Mouse (Mus musculus): Measurements from ENCODE around the gene 2210011C24Rik. TPM values are rescaled to one million over a fixed set of nuclear protein-coding genes. Genes with fewer than 3 reads are reported as not detected.

Gene 2210011C24Rik
- 0.30 TPM in 1 of 2 replicates, not detected in the other for polyA plus RNA-seq (2016; fragmentation: Nextera tagmentation; extraction: Ambion mirVana)

- no peak for ATAC-seq (ENCODE audit: insufficient number of reproducible peaks, low FRiP score)
- peak within 1 kb of the TSS; percentile 64 for H3K9ac ChIP-seq
- peaks cover 34% of the 10 kb centered on the region for H3K27me3 ChIP-seq (replicated peaks)
- H3K4me2 ChIP-seq, result peak within 1 kb of the TSS; percentile 95
- H3K36me3 ChIP-seq, result no peaks in the 10 kb centered on the region
- H3K4me1 ChIP-seq (replicated peaks), result peaks cover 22% of the 10 kb centered on the region
- H3K4me3 ChIP-seq, result peak within 1 kb of the TSS; percentile 54
- no peak within 1 kb of the TSS for H3K27ac ChIP-seq (ENCODE audit: poor library complexity, severe bottlenecking)
- 1% methylated on average over 45 of the region's 45 CpGs for WGBS
- H3K9me3 ChIP-seq (replicated peaks), result 0 out of 2 replicates have a peak, but pooled peaks cover 4% of the 10 kb centered on the region
Observed at GRCm38 (mm10) chr8:84011705-84012498, at the start of gene 2210011C24Rik. Gene 2210011C24Rik (minus strand): TSS chr8:84012171.

GRCm38 (mm10) chr8:84060245-84060644, 48.3 kb upstream of the 2210011C24Rik start:
- Histone ChIP-seq H3K27me3 (replicated peaks) (no peaks in the 10 kb centered on the region), H3K9me3 (replicated peaks) (no peaks in the 10 kb centered on the region), H3K4me2 (no peak overlapping the region), H3K4me1 (replicated peaks) (no peaks in the 10 kb centered on the region), H3K36me3 (no peaks in the 10 kb centered on the region), H3K4me3 (no peak overlapping the region), H3K9ac (no peak overlapping the region), H3K27ac (ENCODE audit: poor library complexity, severe bottlenecking) (no peak overlapping the region)
- 66% methylated on average over 2 of the region's 2 CpGs for WGBS
- no peak for ATAC-seq (ENCODE audit: insufficient number of reproducible peaks, low FRiP score)

GRCm38 (mm10) chr8:84059226-84059625, 47.3 kb upstream of the 2210011C24Rik start:
- Histone ChIP-seq H3K27me3 (replicated peaks) (no peaks in the 10 kb centered on the region), H3K4me2 (no peak overlapping the region), H3K9ac (no peak overlapping the region), H3K9me3 (replicated peaks) (no peaks in the 10 kb centered on the region), H3K36me3 (no peaks in the 10 kb centered on the region), H3K4me1 (replicated peaks) (no peaks in the 10 kb centered on the region), H3K27ac (ENCODE audit: poor library complexity, severe bottlenecking) (no peak overlapping the region), H3K4me3 (no peak overlapping the region)
- ATAC-seq (ENCODE audit: insufficient number of reproducible peaks, low FRiP score), result no peak
- WGBS, result 88% methylated on average over 2 of the region's 2 CpGs

- Histone ChIP-seq H3K4me1 (replicated peaks) (peaks cover 3% of the 10 kb centered on the region), H3K36me3 (no peaks in the 10 kb centered on the region), H3K4me3 (no peak overlapping the region), H3K4me2 (no peak overlapping the region), H3K9ac (no peak overlapping the region), H3K27me3 (replicated peaks) (no peaks in the 10 kb centered on the region), H3K27ac (ENCODE audit: poor library complexity, severe bottlenecking) (no peak overlapping the region), H3K9me3 (replicated peaks) (no peaks in the 10 kb centered on the region)
- no peak; the same call in 1 of the 2 replicates for ATAC-seq (ENCODE audit: insufficient number of reproducible peaks, low FRiP score)
- WGBS, result 88% methylated on average over 1 of the region's 1 CpGs
Observed at GRCm38 (mm10) chr8:84057827-84058226, 45.9 kb upstream of the 2210011C24Rik start.

GRCm38 (mm10) chr8:84053229-84053628, 41.3 kb upstream of the 2210011C24Rik start:
- no peak overlapping the region for H3K4me3 ChIP-seq
- H3K4me1 ChIP-seq (replicated peaks), result peaks cover 25% of the 10 kb centered on the region
- H3K9me3 ChIP-seq (replicated peaks), result no peaks in the 10 kb centered on the region
- no peaks in the 10 kb centered on the region for H3K36me3 ChIP-seq
- H3K27me3 ChIP-seq (replicated peaks), result no peaks in the 10 kb centered on the region
- 80% methylated on average over 5 of the region's 5 CpGs for WGBS
- H3K27ac ChIP-seq (ENCODE audit: poor library complexity, severe bottlenecking), result no peak overlapping the region
- no peak for ATAC-seq (ENCODE audit: insufficient number of reproducible peaks, low FRiP score)
- H3K9ac ChIP-seq, result no peak overlapping the region
- no peak overlapping the region for H3K4me2 ChIP-seq

GRCm38 (mm10) chr8:84052746-84053145, 40.8 kb upstream of the 2210011C24Rik start:
- ATAC-seq (ENCODE audit: insufficient number of reproducible peaks, low FRiP score), result peak; percentile 81
- Histone ChIP-seq H3K27ac (ENCODE audit: poor library complexity, severe bottlenecking) (0 out of 2 replicates have a peak overlapping the region, but pooled peaks have one; percentile 5), H3K9me3 (replicated peaks) (no peaks in the 10 kb centered on the region), H3K4me1 (replicated peaks) (peaks cover 25% of the 10 kb centered on the region), H3K36me3 (no peaks in the 10 kb centered on the region), H3K4me3 (no peak overlapping the region), H3K4me2 (no peak overlapping the region), H3K27me3 (replicated peaks) (no peaks in the 10 kb centered on the region), H3K9ac (no peak overlapping the region)
- WGBS, result 43% methylated on average over 3 of the region's 3 CpGs

GRCm38 (mm10) chr8:84048171-84048570, 36.2 kb upstream of the 2210011C24Rik start:
- Histone ChIP-seq H3K9ac (no peak overlapping the region), H3K36me3 (no peaks in the 10 kb centered on the region), H3K9me3 (replicated peaks) (0 out of 2 replicates have a peak, but pooled peaks cover 3% of the 10 kb centered on the region), H3K27ac (ENCODE audit: poor library complexity, severe bottlenecking) (no peak overlapping the region), H3K4me2 (no peak overlapping the region), H3K4me1 (replicated peaks) (peaks cover 36% of the 10 kb centered on the region), H3K4me3 (no peak overlapping the region), H3K27me3 (replicated peaks) (peaks cover 28% of the 10 kb centered on the region)
- 65% methylated on average over 5 of the region's 5 CpGs for WGBS
- ATAC-seq (ENCODE audit: insufficient number of reproducible peaks, low FRiP score), result no peak

GRCm38 (mm10) chr8:84046505-84046904, 34.5 kb upstream of the 2210011C24Rik start:
- H3K4me3 ChIP-seq, result no peak overlapping the region
- H3K9me3 ChIP-seq (replicated peaks), result 0 out of 2 replicates have a peak, but pooled peaks cover 3% of the 10 kb centered on the region
- H3K4me2 ChIP-seq, result no peak overlapping the region
- H3K36me3 ChIP-seq, result no peaks in the 10 kb centered on the region
- WGBS, result 76% methylated on average over 3 of the region's 3 CpGs
- H3K9ac ChIP-seq, result no peak overlapping the region
- H3K27ac ChIP-seq (ENCODE audit: poor library complexity, severe bottlenecking), result no peak overlapping the region
- peaks cover 31% of the 10 kb centered on the region for H3K4me1 ChIP-seq (replicated peaks)
- no peak for ATAC-seq (ENCODE audit: insufficient number of reproducible peaks, low FRiP score)
- peaks cover 40% of the 10 kb centered on the region for H3K27me3 ChIP-seq (replicated peaks)

GRCm38 (mm10) chr8:84044900-84045299, 32.9 kb upstream of the 2210011C24Rik start, which contains the start of gene Rln3:
Gene Rln3 (minus strand): TSS chr8:84045000.
- 0 out of 2 replicates have a peak, but pooled peaks cover 3% of the 10 kb centered on the region for H3K9me3 ChIP-seq (replicated peaks)
- ATAC-seq (ENCODE audit: insufficient number of reproducible peaks, low FRiP score), result no peak
- H3K9ac ChIP-seq, result no peak within 1 kb of the TSS; the same call in 1 of the 2 replicates
- no peaks in the 10 kb centered on the region for H3K36me3 ChIP-seq
- no peak within 1 kb of the TSS for H3K27ac ChIP-seq (ENCODE audit: poor library complexity, severe bottlenecking)
- peak within 1 kb of the TSS; percentile 51 for H3K4me2 ChIP-seq
- peaks cover 22% of the 10 kb centered on the region for H3K4me1 ChIP-seq (replicated peaks)
- H3K4me3 ChIP-seq, result peak within 1 kb of the TSS; percentile 8; the same call in 1 of the 2 replicates
- peaks cover 48% of the 10 kb centered on the region for H3K27me3 ChIP-seq (replicated peaks)
- 3% methylated on average over 9 of the region's 9 CpGs for WGBS

- peaks cover 48% of the 10 kb centered on the region for H3K27me3 ChIP-seq (replicated peaks)
- H3K4me2 ChIP-seq, result peak overlapping the region; percentile 51; the same call in 1 of the 2 replicates
- H3K36me3 ChIP-seq, result no peaks in the 10 kb centered on the region
- H3K9me3 ChIP-seq (replicated peaks), result 0 out of 2 replicates have a peak, but pooled peaks cover 3% of the 10 kb centered on the region
- H3K9ac ChIP-seq, result no peak overlapping the region; the same call in 1 of the 2 replicates
- 7% methylated on average over 7 of the region's 7 CpGs for WGBS
- peaks cover 22% of the 10 kb centered on the region for H3K4me1 ChIP-seq (replicated peaks)
- H3K27ac ChIP-seq (ENCODE audit: poor library complexity, severe bottlenecking), result no peak overlapping the region
- 0 out of 2 replicates have a peak overlapping the region, but pooled peaks have one; percentile 8 for H3K4me3 ChIP-seq
- ATAC-seq (ENCODE audit: insufficient number of reproducible peaks, low FRiP score), result no peak
Observed at GRCm38 (mm10) chr8:84044103-84044502, 32.1 kb upstream of the 2210011C24Rik start.

GRCm38 (mm10) chr8:84042948-84043342, 31.0 kb upstream of the 2210011C24Rik start:
- H3K36me3 ChIP-seq, result no peaks in the 10 kb centered on the region
- ATAC-seq (ENCODE audit: insufficient number of reproducible peaks, low FRiP score), result no peak
- H3K4me1 ChIP-seq (replicated peaks), result peaks cover 22% of the 10 kb centered on the region
- H3K27me3 ChIP-seq (replicated peaks), result peaks cover 51% of the 10 kb centered on the region
- peak overlapping the region; percentile 70 for H3K9ac ChIP-seq
- H3K9me3 ChIP-seq (replicated peaks), result 0 out of 2 replicates have a peak, but pooled peaks cover 3% of the 10 kb centered on the region
- H3K27ac ChIP-seq (ENCODE audit: poor library complexity, severe bottlenecking), result no peak overlapping the region
- H3K4me3 ChIP-seq, result peak overlapping the region; percentile 54
- WGBS, result 36% methylated on average over 12 of the region's 12 CpGs
- H3K4me2 ChIP-seq, result peak overlapping the region; percentile 83
